Mouse (Mus musculus) left cerebral cortex, postnatal 10 days (tissue): ENCODE data around the gene Fam102b. TPM values are rescaled to one million over a fixed set of nuclear protein-coding genes. Genes with fewer than 3 reads are reported as not detected.

ENCODE experiments used
- DNase-seq, 2 experiments: peaks; one replicate each; pipeline ENCODE4 v3.0.0; 2021 to 2022; ENCODE audit warnings: low spot score in 2 of 2, mixed read lengths in 1 of 2; ENCODE audit errors: extremely low spot score in 1 of 2
- intact Hi-C: fragments of 180-260 bp; cut with DNase I; formaldehyde crosslinking; loops from one replicate; pipeline ENCODE4 v1.15.1; 2025
- total RNA-seq, 2 experiments: library from RNA; stranded (reverse); gene quantifications; 2 replicates each; pipeline ENCODE4 v1.2.3; 2021

Gene Fam102b
- total RNA-seq, 2 experiments from 2014 or later, result 64.4 to 67.9 TPM

DNA sequence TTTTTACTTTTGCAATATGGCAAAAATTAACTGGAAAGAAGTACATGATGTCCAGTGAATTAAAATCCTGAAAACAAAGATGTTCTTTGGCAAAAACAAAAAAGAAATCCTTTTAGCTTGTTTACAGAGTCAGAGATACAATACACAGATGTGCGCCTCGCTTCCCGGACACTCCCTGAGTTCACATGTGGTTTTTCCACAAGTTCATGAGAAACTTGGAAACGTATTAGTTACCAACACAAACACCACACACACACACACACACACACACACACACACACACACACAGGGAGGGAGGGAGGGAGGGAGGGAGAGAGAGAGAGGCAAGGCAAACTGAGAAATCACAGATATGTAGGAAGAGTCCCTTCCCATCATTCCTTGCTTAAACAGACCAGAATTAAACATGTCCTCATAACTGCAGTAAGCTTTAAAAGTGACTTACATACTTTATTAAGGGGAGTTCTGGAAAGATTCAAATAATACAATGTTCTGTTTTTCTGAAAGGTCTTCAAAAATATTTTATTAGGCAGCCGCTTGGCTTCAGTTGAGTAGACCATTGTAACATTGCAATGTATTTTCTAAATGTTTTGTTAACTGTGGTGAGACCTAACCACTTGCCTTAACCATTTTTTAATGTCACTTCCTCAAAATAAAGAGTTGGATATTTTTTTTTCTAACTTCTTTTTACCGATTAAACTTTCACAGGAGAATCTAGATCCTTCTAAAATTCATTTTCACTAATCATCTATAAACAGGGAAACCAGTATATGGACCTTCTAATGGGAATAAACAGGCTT is 5.5 kb downstream of the Fam102b start:
- no peak for DNase-seq
- intact Hi-C loops, result loop anchor here (10.0 kb wide), 1 partner anchor 473 kb away; no protein-coding TSS in a partner anchor

DNA sequence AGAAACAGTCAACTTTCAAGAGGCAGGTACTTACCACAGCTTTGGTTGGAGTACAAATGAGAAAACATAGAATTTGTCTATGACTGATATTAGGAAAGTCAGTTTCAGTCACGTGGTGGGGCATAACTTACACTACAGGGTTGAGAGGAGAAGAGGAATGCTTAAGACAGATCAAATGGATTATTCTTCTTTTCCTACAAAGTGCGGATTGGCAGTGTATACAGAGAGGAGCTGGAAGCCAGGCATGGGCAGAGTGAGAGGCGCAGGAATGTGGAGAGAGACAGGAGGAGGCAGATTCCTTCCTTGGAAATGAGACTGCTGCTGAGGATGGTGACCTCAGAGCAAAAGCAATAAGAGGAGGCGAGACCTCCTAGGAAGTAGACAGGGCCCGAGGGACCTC is 9.1 kb downstream of the Fam102b start:
- intact Hi-C loops, result no loop called here
- no peak for DNase-seq

DNA sequence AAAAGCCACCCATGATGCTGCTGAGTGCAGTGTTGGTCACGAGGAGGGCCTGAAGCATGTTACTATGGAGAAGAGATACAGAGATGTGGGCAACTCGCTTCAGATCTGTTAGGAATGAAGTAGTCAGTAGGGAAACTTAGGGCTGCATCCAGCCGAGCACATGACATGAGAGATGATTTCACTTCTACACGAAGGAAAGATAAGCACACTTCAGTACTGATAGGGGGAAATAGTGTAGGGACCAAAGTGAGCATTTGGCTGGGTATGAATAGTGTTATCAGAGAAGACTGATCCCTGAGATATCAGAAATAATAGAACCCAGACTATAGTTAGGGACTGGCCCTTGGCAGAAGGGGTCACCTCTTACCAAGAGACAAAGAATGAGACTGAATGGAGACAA is 14.8 kb downstream of the Fam102b start:
- no peak for DNase-seq
- intact Hi-C loops, result no loop called here

DNA sequence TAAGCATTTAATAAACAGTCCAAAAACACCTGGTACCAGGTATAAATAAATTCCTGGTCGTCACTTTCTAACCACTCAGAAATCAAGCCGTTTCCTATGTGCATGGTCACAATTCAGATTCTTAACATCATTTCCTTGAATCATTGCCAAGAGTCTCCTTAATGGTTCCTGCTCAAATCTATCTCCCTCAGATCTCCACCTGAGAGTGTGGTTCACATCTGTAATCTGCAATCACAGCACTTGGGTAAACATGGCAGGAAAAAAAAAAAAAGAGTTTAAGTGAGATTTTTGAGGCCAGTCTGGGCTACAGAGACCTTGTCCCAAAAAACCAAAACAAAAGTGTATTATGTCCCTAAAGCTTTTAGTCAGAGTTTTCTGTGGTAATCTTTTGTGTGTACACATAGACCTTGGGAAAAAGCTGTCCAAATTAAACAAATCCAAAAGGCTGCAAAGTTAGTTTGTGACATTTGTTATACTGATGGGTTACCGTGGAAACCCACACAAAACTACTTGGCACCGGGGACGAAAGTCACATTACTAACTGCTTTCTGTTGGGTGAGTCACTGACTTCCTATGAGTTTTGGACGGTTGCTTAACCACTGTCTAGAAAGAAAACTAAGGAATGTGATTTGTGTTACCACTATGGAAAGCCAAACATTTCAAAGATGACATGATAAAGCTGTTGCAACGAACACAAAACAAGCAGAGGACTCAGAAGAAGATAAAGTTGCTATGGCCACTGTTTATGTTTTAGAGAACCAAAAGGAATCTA is 16.7 kb downstream of the Fam102b start:
- DNase-seq, result no peak
- intact Hi-C loops, result no loop called here

DNA sequence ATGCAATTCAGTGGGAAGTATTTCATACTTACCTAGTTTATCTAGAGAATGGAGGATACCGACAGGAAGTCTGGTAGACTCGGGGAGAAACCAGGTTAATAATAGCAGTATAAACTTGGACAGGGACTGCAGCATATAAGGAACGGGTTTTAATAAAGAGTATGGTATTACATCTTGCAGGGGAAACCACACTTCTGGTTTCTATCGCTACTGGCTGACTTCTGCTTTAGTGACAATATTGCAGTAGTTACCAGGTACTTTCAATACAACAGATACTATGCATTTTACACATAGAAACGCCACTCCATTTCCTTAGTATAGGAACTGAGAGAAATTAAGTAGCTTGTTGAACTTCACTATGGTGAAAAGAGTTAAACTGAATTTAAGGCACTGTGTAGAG is 19.2 kb downstream of the Fam102b start:
- intact Hi-C loops, result no loop called here
- no peak for DNase-seq

DNA sequence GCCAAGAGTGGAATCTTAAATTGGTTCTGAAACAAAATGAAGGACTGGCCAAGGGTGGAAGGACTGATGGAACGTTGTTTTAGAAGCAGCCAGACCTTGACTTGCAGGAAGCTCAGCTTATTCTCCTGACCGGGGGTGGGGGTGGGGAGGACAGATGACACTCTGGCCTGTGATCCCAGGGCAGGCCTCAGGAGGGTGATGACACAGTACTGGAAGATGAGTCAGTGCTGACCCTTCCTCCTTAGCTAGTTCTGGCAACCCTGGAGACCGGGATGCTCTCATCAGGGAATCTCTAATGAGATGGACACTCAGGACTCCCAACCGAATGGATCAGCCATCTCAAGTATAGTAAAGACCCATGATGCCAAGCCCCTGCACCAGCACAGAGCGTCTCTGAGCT is 21.6 kb downstream of the Fam102b start:
- DNase-seq, result no peak
- intact Hi-C loops, result no loop called here

DNA sequence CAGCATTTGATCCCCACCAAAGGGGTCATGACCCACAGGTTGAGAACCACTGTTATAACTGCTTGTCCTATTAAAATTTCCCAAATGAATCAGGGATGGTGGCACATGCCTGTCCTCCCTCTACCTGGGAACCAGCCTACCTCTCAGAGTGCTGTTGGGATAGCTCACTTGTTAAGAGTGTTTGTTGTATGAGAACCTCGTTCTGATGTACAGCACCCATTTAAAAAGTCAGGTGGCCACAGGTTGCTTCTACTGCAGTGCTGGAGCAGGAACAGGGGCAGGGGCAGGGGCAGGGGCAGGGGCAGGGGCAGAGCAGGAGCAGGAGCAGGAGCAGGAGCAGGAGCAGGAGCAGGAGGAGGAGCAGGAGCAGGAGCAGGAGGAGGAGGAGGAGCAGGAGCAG is 28.2 kb downstream of the Fam102b start:
- no peak for DNase-seq
- intact Hi-C loops, result no loop called here

DNA sequence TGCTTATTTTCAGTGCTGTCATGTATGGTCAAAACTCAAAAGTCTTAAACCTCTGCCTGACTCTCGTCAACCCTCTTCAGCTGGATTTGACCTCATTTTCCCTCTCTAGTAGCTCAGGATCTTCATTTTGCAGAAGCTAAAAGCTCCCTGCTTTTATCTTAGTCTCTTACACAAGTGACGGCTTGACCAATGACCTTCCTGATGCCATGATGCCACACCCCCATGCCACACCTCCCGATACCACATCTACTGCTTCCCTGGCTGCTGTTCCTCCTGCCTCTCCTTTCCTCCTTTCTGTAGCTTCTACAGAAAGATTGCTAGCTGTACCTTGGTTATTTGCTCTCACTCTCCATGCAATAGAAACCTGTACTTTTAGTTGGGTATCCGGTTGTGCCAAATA is 29.6 kb downstream of the Fam102b start:
- DNase-seq, result no peak
- intact Hi-C loops, result no loop called here

DNA sequence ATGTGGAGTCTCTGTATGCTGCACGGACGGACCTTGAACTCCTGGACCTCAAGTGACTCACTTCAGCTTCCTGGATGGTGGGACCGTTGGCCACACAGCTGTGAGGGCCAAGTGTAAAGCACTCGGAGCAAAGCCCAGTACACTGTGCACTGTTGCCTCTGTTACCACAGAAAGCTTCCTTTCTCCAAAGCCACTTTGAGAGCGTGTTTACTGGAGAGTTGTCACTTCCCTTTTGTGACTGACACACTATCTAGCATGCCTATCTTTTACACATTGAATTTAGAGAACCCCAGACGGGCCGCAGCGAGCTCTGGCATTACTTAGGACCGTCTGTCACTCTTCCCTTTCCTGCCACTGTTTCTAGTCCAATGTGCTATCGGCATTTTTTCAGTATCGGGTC is 30.1 kb downstream of the Fam102b start:
- no peak for DNase-seq
- intact Hi-C loops, result no loop called here

DNA sequence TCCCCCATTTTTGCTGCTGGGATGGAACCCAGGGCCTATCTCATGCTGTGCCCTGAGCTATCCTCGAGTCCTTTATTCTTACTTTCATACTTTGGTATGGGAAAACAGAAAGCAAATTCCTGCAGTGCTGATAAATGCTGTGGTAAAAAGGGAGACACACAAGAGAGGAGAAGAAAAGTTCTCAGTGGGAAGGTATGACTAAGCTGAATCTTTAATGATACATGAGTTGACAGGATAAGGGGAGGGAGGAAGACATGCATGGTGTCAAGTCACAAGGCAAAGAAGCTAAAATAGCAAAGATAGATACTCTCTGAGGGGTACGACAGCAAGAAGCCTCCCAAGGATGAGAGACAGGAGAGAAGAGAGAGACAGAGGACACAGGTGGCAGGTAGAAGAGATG is 32.0 kb downstream of the Fam102b start:
- no peak for DNase-seq
- intact Hi-C loops, result no loop called here

DNA sequence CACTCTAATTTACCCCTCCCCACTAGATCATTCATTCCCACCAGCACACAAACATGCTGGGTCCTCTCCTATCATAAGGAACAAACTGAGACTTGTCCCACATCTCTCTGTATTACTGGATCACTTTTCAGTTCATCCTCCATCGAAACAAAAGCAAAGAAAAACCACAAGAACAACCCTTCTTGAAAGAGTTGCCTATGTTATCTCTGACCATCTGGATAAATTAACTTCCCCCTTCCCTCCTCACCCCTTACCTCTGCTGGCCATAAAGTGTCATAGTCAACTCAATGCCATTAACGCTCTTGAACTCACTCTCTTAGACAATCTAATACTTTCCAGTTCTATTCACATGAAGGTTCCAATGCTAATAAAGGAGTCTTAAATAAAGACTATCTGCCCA is 32.9 kb downstream of the Fam102b start:
- no peak for DNase-seq
- intact Hi-C loops, result no loop called here

DNA sequence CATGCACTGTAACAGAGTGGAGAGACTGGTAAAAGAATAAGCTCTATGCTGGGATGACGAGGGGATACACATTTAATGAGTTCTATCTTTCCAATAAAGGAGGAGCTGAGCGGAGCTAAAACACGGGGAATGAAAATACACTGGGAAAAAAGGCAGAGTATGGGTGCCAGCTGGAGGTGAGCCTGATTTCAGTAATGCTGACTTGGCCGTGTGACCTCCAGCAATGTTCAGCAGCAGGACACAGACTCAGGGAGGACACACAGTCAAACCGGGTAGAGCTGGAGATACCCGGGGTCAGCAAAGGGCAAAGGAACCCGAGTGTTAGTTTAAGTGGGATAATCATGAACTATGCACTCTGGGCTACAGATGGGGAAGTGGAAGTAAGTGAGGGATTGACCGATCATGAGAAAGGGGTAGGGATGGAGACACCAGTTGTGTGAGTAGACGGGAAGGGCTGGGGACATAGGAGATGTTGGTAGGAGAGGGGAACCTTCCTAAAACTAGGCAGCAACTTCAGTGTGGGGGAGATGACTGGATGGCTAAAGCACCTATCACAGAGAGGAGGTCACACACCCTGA is 37.3 kb downstream of the Fam102b start:
- no peak for DNase-seq
- intact Hi-C loops, result no loop called here

DNA sequence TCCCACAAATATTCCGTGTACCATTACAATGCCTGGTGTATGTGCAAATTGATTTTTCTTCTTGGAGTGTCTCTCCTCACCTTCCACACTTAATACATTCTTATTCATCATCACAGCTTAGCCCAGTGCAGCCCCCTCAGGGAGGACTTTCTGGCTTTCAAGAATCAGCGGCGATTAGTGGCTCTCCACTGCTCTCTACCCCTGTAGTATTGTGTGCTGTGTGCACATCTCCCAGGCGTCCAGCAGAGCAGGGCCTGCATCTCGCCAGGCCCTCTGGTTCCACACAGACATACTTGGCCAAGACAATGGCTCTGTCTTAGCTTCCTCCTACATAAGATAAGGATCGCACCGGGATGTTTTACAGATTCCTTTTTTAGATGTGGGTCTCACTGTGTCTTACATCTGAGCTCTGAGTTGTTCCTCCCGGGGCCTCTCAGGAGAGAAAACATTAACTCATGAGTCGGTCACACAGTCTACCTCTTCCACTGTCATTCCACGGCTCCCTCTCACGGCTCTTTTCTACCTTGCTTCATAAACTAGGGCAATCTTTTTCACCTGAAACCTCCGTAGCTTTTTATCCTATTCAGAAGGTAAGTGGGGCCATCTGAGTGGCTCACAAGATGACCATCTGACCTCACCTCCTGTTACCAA is 40.3 kb downstream of the Fam102b start:
- no peak for DNase-seq
- intact Hi-C loops, result no loop called here

DNA sequence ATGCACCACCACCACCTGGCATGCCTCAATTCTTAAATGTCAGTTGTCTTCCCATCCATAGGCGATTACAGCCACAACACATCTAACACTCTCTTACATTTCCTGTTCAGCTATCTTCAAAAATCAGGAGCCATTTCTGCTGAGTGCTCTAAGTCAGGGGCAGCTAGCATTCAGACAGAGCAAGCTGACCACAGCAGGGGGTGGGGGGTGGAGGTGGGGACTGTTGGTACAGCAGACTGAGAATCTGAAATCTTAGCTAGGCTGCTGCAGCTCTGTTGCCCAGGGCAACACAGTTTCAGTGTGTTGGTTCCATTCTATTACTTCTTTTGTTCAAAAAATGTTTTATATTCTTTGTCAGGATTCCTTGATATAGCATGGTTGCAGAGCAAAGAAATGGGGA is 40.9 kb downstream of the Fam102b start:
- no peak for DNase-seq
- intact Hi-C loops, result no loop called here

DNA sequence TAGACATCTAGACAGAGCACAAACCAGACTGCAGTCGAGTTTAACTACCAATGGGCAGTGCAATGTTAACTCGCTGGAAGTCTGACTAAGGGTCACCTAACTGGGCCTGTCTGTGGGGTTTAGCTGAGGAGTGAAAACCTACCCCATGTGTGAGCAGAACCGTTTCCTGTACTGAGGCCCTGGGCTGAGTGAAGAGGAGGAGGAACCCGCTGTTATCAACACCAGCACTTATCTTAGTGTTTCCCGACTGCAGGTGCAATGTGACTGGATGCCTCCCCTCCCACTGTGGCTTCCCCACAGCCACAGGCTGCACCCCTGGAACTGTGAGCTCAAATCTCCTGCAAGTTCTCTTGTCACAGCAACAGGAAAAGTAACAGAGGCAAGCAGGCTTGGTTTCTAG is 43.4 kb downstream of the Fam102b start:
- DNase-seq, result no peak
- intact Hi-C loops, result loop anchor here (5.0 kb wide), 1 partner anchor 43 kb away; the partner anchor contains the start of gene Fam102b

DNA sequence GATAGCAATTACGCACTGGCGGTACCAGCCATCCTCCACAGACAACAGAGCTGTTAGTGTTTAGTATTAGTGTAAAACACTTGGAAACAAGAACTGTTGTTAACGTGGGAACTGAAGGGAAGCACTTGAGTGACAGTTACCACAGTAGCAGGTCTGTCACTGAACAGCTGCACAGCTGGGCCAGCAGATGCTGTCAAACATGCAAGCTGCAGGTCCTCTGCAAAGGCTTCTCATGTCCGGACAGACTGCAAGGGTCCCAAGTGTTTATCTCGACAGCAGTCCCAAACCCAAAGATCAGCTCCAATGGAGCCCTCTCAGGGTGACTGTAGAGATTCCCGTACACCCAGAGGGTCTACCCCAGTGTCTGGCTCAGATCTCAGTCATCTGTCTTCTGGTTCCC is 45.5 kb downstream of the Fam102b start:
- no peak for DNase-seq
- intact Hi-C loops, result loop anchor here (5.0 kb wide), 1 partner anchor 45 kb away; the partner anchor contains the start of gene Fam102b

DNA sequence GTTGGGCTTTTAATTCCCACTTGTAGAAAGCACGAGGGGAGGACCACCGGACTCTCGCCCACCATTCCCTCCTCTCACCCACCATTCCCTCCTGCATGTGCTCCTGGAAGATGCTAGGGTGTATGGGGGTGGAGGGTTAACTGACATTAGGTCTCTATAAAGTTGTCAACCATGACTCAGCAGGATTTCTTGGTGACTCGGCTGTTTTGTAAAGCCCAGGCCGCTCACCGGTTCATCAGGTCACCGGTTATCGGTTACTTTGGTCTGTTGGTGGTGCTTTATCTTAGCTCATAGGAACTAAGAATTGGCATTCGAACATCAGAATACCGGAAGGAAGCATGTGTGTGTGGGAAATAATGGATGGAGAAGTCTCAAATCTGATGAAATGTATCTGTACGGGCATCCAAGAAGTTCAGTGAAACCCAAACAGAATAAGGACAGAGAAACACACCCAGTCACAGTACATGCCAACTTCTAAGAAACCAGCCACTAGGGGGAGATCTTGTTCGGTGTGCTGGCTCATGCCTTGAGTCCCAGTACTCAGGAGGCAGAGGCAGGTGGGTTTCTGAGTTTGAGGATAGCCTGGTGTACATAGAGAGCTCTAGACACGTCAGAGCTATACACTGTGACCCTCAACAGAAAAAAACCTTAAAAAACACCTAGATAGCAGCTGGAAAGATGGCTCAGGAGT is 49.9 kb downstream of the Fam102b start:
- DNase-seq, result no peak
- intact Hi-C loops, result no loop called here

DNA sequence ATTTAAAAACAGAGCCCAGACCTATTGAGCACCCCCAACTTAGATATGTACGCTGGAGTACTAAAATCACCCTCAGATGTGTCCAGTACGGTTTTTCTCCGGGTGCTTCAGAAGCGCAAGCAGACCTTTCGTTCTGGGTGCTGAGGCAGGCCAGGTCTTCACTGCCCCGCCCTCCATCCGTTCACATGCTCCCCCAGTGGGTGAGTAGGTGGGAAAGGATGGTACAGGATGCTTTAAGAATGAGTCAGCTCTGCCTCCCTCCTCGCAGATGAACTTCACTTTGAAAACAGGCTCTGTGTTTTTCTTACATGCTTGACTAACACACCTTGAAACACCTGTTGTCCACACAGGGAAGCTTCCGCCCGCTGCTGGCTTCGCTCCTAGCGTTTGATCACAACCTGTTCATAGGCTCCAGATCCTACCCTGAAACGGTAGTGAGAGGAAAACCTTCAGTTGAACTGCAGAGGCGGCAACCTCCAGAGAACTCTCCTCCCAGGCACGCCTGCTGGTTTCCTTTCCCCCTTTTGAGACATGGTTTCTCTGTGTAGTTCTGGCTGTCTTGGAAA is 52.4 kb downstream of the Fam102b start:
- DNase-seq, result no peak
- intact Hi-C loops, result no loop called here
